Mouse (Mus musculus) cortical plate, adult 2 months (tissue): Measurements from ENCODE around the gene Gm17359.

Experiments used
- CTCF ChIP-seq: fragments of 200-500 bp; IDR thresholded peaks from 2 replicates; pipeline ENCODE4 v1.5.1; 2011; ENCODE audit warnings: mild to moderate bottlenecking, control low read depth, low read length; ENCODE audit not compliant: insufficient read depth; ENCODE audit errors: extremely low read depth
- POLR2A ChIP-seq: fragments of 200-500 bp; IDR thresholded peaks from 2 replicates; pipeline ENCODE4 v1.6.1; 2011; ENCODE audit warnings: mild to moderate bottlenecking, low read length, control low read depth; ENCODE audit not compliant: insufficient read depth; ENCODE audit errors: extremely low read depth

- TF ChIP-seq POLR2A = no peak
- no peak for TF ChIP-seq CTCF
These were observed 29.6 kb downstream of the Gm17359 start for GRCm38 (mm10) chr3:79366098-79366497.
